Mouse (Mus musculus): Measurements from ENCODE around the gene Gng2. TPM values are rescaled to one million over a fixed set of nuclear protein-coding genes. Genes with fewer than 3 reads are reported as not detected.
A peak's percentile ranks its signal among the peaks of the same experiment; 100 is the strongest.

Gene Gng2
- 63.9 and 72.1 TPM in 2 replicates for polyA plus RNA-seq (2016; fragmentation: Nextera tagmentation; extraction: Ambion mirVana)

- Histone ChIP-seq H3K27me3 (ENCODE audit: low read depth, poor library complexity, severe bottlenecking) (no peaks in the 10 kb centered on the region), H3K36me3 (peaks cover 3% of the 10 kb centered on the region), H3K4me1 (peaks cover 38% of the 10 kb centered on the region), H3K4me3 (peak within 1 kb of the TSS; percentile 60), H3K9me3 (replicated peaks) (no peaks in the 10 kb centered on the region), H3K27ac (peak within 1 kb of the TSS; percentile 91)
- 4% methylated on average over 15 of the region's 15 CpGs for WGBS
- peak; percentile 57 for DNase-seq (ENCODE audit: low spot score)
Measured at GRCm38 (mm10) chr14:19977271-19978024, at the start of gene Gng2. Gene Gng2, minus strand, starts transcription at chr14:19977627.

- no peak for DNase-seq (ENCODE audit: low spot score)
- no peaks in the 10 kb centered on the region for H3K4me1 ChIP-seq
- no peak overlapping the region for H3K27ac ChIP-seq
- WGBS = 77% methylated on average over 6 of the region's 6 CpGs
- H3K4me3 ChIP-seq = no peak overlapping the region
- H3K27me3 ChIP-seq (ENCODE audit: low read depth, poor library complexity, severe bottlenecking) = no peaks in the 10 kb centered on the region
- H3K36me3 ChIP-seq = no peaks in the 10 kb centered on the region
- H3K9me3 ChIP-seq (replicated peaks) = no peaks in the 10 kb centered on the region
Measured at GRCm38 (mm10) chr14:20024888-20025719, 47.7 kb upstream of the Gng2 start.

GRCm38 (mm10) chr14:20023939-20024338, 46.5 kb upstream of the Gng2 start:
- DNase-seq (ENCODE audit: low spot score) = no peak
- Histone ChIP-seq H3K9me3 (replicated peaks) (no peaks in the 10 kb centered on the region), H3K4me1 (no peaks in the 10 kb centered on the region), H3K27ac (no peak overlapping the region), H3K27me3 (ENCODE audit: low read depth, poor library complexity, severe bottlenecking) (no peaks in the 10 kb centered on the region), H3K4me3 (no peak overlapping the region), H3K36me3 (no peaks in the 10 kb centered on the region)
- WGBS = 94% methylated on average over 2 of the region's 2 CpGs

GRCm38 (mm10) chr14:20019486-20019885, 42.1 kb upstream of the Gng2 start:
- no peaks in the 10 kb centered on the region for H3K4me1 ChIP-seq
- no peaks in the 10 kb centered on the region for H3K9me3 ChIP-seq (replicated peaks)
- DNase-seq (ENCODE audit: low spot score) = no peak
- no peak overlapping the region for H3K4me3 ChIP-seq
- H3K27ac ChIP-seq = no peak overlapping the region
- no peaks in the 10 kb centered on the region for H3K27me3 ChIP-seq (ENCODE audit: low read depth, poor library complexity, severe bottlenecking)
- WGBS = 79% methylated on average over 3 of the region's 3 CpGs
- no peaks in the 10 kb centered on the region for H3K36me3 ChIP-seq

GRCm38 (mm10) chr14:20012506-20013275, 35.3 kb upstream of the Gng2 start:
- H3K27ac ChIP-seq = no peak overlapping the region
- 77% methylated on average over 9 of the region's 9 CpGs for WGBS
- H3K4me1 ChIP-seq = no peaks in the 10 kb centered on the region
- no peaks in the 10 kb centered on the region for H3K36me3 ChIP-seq
- no peak for DNase-seq (ENCODE audit: low spot score)
- no peak overlapping the region for H3K4me3 ChIP-seq
- no peaks in the 10 kb centered on the region for H3K27me3 ChIP-seq (ENCODE audit: low read depth, poor library complexity, severe bottlenecking)
- no peaks in the 10 kb centered on the region for H3K9me3 ChIP-seq (replicated peaks)

GRCm38 (mm10) chr14:20007446-20007845, 30.0 kb upstream of the Gng2 start:
- Histone ChIP-seq H3K4me1 (no peaks in the 10 kb centered on the region), H3K9me3 (replicated peaks) (no peaks in the 10 kb centered on the region), H3K4me3 (no peak overlapping the region), H3K27me3 (ENCODE audit: low read depth, poor library complexity, severe bottlenecking) (no peaks in the 10 kb centered on the region), H3K27ac (no peak overlapping the region), H3K36me3 (no peaks in the 10 kb centered on the region)
- WGBS = 80% methylated on average over 3 of the region's 3 CpGs
- no peak for DNase-seq (ENCODE audit: low spot score)

- Histone ChIP-seq H3K4me1 (no peaks in the 10 kb centered on the region), H3K27ac (no peak overlapping the region), H3K27me3 (ENCODE audit: low read depth, poor library complexity, severe bottlenecking) (no peaks in the 10 kb centered on the region), H3K9me3 (replicated peaks) (no peaks in the 10 kb centered on the region), H3K36me3 (no peaks in the 10 kb centered on the region), H3K4me3 (no peak overlapping the region)
- DNase-seq (ENCODE audit: low spot score) = no peak
Measured at GRCm38 (mm10) chr14:20004777-20005289, 27.4 kb upstream of the Gng2 start.

GRCm38 (mm10) chr14:19996853-19997252, 19.4 kb upstream of the Gng2 start:
- 87% methylated on average over 5 of the region's 5 CpGs for WGBS
- Histone ChIP-seq H3K4me3 (no peak overlapping the region), H3K27me3 (ENCODE audit: low read depth, poor library complexity, severe bottlenecking) (no peaks in the 10 kb centered on the region), H3K36me3 (no peaks in the 10 kb centered on the region), H3K9me3 (replicated peaks) (no peaks in the 10 kb centered on the region), H3K4me1 (0 out of 2 replicates have a peak, but pooled peaks cover 2% of the 10 kb centered on the region), H3K27ac (no peak overlapping the region)
- no peak for DNase-seq (ENCODE audit: low spot score)

GRCm38 (mm10) chr14:19995943-19996342, 18.5 kb upstream of the Gng2 start:
- Histone ChIP-seq H3K4me1 (0 out of 2 replicates have a peak, but pooled peaks cover 2% of the 10 kb centered on the region), H3K4me3 (no peak overlapping the region), H3K9me3 (replicated peaks) (no peaks in the 10 kb centered on the region), H3K36me3 (no peaks in the 10 kb centered on the region), H3K27ac (no peak overlapping the region), H3K27me3 (ENCODE audit: low read depth, poor library complexity, severe bottlenecking) (no peaks in the 10 kb centered on the region)
- DNase-seq (ENCODE audit: low spot score) = no peak
- whole genome bisulfite sequencing = 93% methylated on average over 4 of the region's 4 CpGs

GRCm38 (mm10) chr14:19994068-19994467, 16.6 kb upstream of the Gng2 start:
- DNase-seq (ENCODE audit: low spot score) = no peak
- no peak overlapping the region for H3K27ac ChIP-seq
- 69% methylated on average over 5 of the region's 5 CpGs for WGBS
- no peaks in the 10 kb centered on the region for H3K36me3 ChIP-seq
- 0 out of 2 replicates have a peak, but pooled peaks cover 2% of the 10 kb centered on the region for H3K4me1 ChIP-seq
- H3K4me3 ChIP-seq = no peak overlapping the region
- H3K9me3 ChIP-seq (replicated peaks) = no peaks in the 10 kb centered on the region
- H3K27me3 ChIP-seq (ENCODE audit: low read depth, poor library complexity, severe bottlenecking) = no peaks in the 10 kb centered on the region

- Histone ChIP-seq H3K27ac (no peak overlapping the region), H3K4me3 (no peak overlapping the region), H3K36me3 (no peaks in the 10 kb centered on the region), H3K4me1 (no peaks in the 10 kb centered on the region), H3K9me3 (replicated peaks) (no peaks in the 10 kb centered on the region), H3K27me3 (ENCODE audit: low read depth, poor library complexity, severe bottlenecking) (no peaks in the 10 kb centered on the region)
- 88% methylated on average over 3 of the region's 3 CpGs for WGBS
- DNase-seq (ENCODE audit: low spot score) = no peak
Measured at GRCm38 (mm10) chr14:19993570-19993883, 16.1 kb upstream of the Gng2 start.

GRCm38 (mm10) chr14:19992873-19993569, 15.6 kb upstream of the Gng2 start:
- DNase-seq (ENCODE audit: low spot score) = no peak
- 85% methylated on average over 8 of the region's 8 CpGs for WGBS

More at GRCm38 (mm10) chr14:19992873-19993569, 15.6 kb upstream of the Gng2 start:
- H3K36me3 ChIP-seq = no peaks in the 10 kb centered on the region
- no peak overlapping the region for H3K4me3 ChIP-seq
- H3K9me3 ChIP-seq (replicated peaks) = no peaks in the 10 kb centered on the region
- no peak overlapping the region for H3K27ac ChIP-seq
- no peaks in the 10 kb centered on the region for H3K27me3 ChIP-seq (ENCODE audit: low read depth, poor library complexity, severe bottlenecking)
- 0 out of 2 replicates have a peak, but pooled peaks cover under 1% of the 10 kb centered on the region for H3K4me1 ChIP-seq

Data from limb, embryonic 10.5 days (tissue).